Comparison of ENCODE assay signal across 18 mouse cellular contexts in genomic region chr6:33685321-33685720, GRCm38 (mm10).
DNase-seq lines count a peak whose midpoint lies in the region; ATAC-seq and TF ChIP-seq lines count a peak whose summit lies in the region.
"Had no signal": no experiment of that assay in that cellular context is flagged by ENCODE, and none has a peak within 500 bp of the region (broad histone marks: within the 10 kb centered on the region; RNA-seq: fewer than 3 reads in every experiment).

No protein-coding gene starts in this region.

- peak; percentile 12 for DNase-seq in retina, postnatal 1 day
- no peak for DNase-seq in retina, embryonic 14.5 days (ENCODE audit: low spot score)
- peak; percentile 12 for DNase-seq in Patski (ENCODE audit: low read depth, low spot score)
- peak; percentile 35 for DNase-seq in adrenal gland, postnatal 14 days
- DNase-seq in brain, embryonic 14.5 days (ENCODE audit: low read depth), result peak; percentile 35
- no peak for DNase-seq in urinary bladder, postnatal 4 days (ENCODE audit: low spot score in 2 of 2)
- no peak for DNase-seq in spleen, postnatal 14 days (ENCODE audit: low spot score in 2 of 2)
- DNase-seq: cerebellum, adult 2 months; cerebellum, postnatal 10 days; embryo, embryonic 11 days; gastrocnemius, adult 2 months; gastrocnemius, postnatal 36 days; heart, adult 18-20 months; heart, postnatal 10 days; kidney, adult 18-20 months had no signal

- CTCF ChIA-PET in Patski (lab: Charles Lee), result no interaction called here

- no peak for TF ChIP-seq POLR2A in brain, embryonic 14.5 days (IDR thresholded peaks at IDR 0.05; ENCODE audit: borderline replicate concordance, extremely low read depth, insufficient read depth, insufficient read length, poor library complexity, severe bottlenecking)

- no peaks in the 10 kb centered on the region for H3K27me3 ChIP-seq in Patski
- H3K27me3 ChIP-seq: embryonic facial prominence, embryonic 15.5 days; intestine, embryonic 15.5 days had no signal

- no peak for TF ChIP-seq CTCF in Patski (IDR thresholded peaks at IDR 0.05)
- no peak for TF ChIP-seq CTCF in brain, embryonic 14.5 days (IDR thresholded peaks at IDR 0.05; ENCODE audit: borderline replicate concordance, extremely low read depth, insufficient read depth, insufficient read length)

- POLR2A ChIA-PET in Patski (lab: Charles Lee), result no interaction called here

- in situ Hi-C loops in Patski (cut with MboI; ENCODE audit: low pct_unique_long_range_greater_than_20kb), result no loop called here

- no peak for ATAC-seq in Patski
- ATAC-seq: forebrain, embryonic 14.5 days; intestine, embryonic 15.5 days had no signal

Comparison
In these comparisons a context has a peak if more than half of its experiments do, and no peak if none do; other contexts are left out.
1. DNase-seq: peak in retina, postnatal 1 day (single experiment), Patski (single experiment), adrenal gland, postnatal 14 days (single experiment) and brain, embryonic 14.5 days (single experiment); none in retina, embryonic 14.5 days (single experiment), urinary bladder, postnatal 4 days (0 of 2) and spleen, postnatal 14 days (0 of 2).